Mouse (Mus musculus) MEL (cell line): ENCODE data around the gene Apopt1. TPM values are rescaled to one million over a fixed set of nuclear protein-coding genes. Genes with fewer than 3 reads are reported as not detected.

Experiments
- DNase-seq: peaks from one replicate; pipeline ENCODE4 v3.0.0; 2011; ENCODE audit warnings: low read depth, low spot score
- H3K27ac ChIP-seq: 2 replicates; pipeline ENCODE4 v1.5.1; 2012; ENCODE audit warnings: low read depth, mild to moderate bottlenecking, control low read depth, low read length, moderate library complexity; ENCODE audit not compliant: control insufficient read depth
- H3K27me3 ChIP-seq, 2 experiments: fragments of 150-350 bp in 1 of 2; sonication (generic) in 1 of 2; 2 replicates each; pipeline ENCODE4 v1.6.1; 2012; ENCODE audit warnings: low read length in 2 of 2, mild to moderate bottlenecking in 2 of 2, improper control_type of control experiment in 1 of 2, moderate library complexity in 1 of 2; ENCODE audit not compliant: insufficient read depth in 2 of 2, control insufficient read depth in 1 of 2
- H3K36me3 ChIP-seq, 2 experiments: 2 replicates each; pipeline ENCODE4 v1.6.1; 2012 to 2014; ENCODE audit warnings: low read length in 2 of 2, improper control_type of control experiment in 1 of 2, inconsistent platforms in 1 of 2, mild to moderate bottlenecking in 1 of 2; ENCODE audit not compliant: insufficient read depth in 2 of 2, control insufficient read depth in 1 of 2
- H3K4me1 ChIP-seq, 2 experiments: fragments of 150-350 bp in 1 of 2; sonication (generic) in 1 of 2; 2 replicates each; pipeline ENCODE4 v1.6.1; 2012; ENCODE audit warnings: low read length in 2 of 2, improper control_type of control experiment in 1 of 2, mild to moderate bottlenecking in 1 of 2; ENCODE audit not compliant: insufficient read depth in 2 of 2, control insufficient read depth in 1 of 2
- H3K4me3 ChIP-seq, 2 experiments: fragments of 150-350 bp in 1 of 2; sonication (generic) in 1 of 2; 2 replicates each; pipeline ENCODE4 v1.5.1; 2012; ENCODE audit warnings: low read depth in 2 of 2, low read length in 2 of 2, mild to moderate bottlenecking in 2 of 2, moderate library complexity in 2 of 2, control low read depth in 1 of 2, improper control_type of control experiment in 1 of 2; ENCODE audit not compliant: control insufficient read depth in 1 of 2, insufficient read depth in 1 of 2
- H3K79me2 ChIP-seq: 2 replicates; pipeline ENCODE4 v1.6.1; 2012; ENCODE audit warnings: mild to moderate bottlenecking, low read length, moderate library complexity; ENCODE audit not compliant: control insufficient read depth, poor library complexity, insufficient read depth
- H3K9ac ChIP-seq: 2 replicates; pipeline ENCODE4 v1.6.1; 2012; ENCODE audit warnings: low read depth, mild to moderate bottlenecking, control low read depth, low read length, moderate library complexity; ENCODE audit not compliant: control insufficient read depth, poor library complexity, severe bottlenecking
- H3K9me3 ChIP-seq: fragments of 150-350 bp; sonication (generic); replicated peaks from 2 replicates; pipeline ENCODE4 v1.6.1; 2012; ENCODE audit warnings: mild to moderate bottlenecking, low read length, improper control_type of control experiment, moderate library complexity; ENCODE audit not compliant: insufficient read depth
- BHLHE40 ChIP-seq: IDR thresholded peaks from 2 replicates; pipeline ENCODE4 v1.6.1; 2012; ENCODE audit warnings: low read depth, mild to moderate bottlenecking, inconsistent platforms, low read length, improper control_type of control experiment, borderline replicate concordance
- CHD2 ChIP-seq: IDR thresholded peaks from 2 replicates; pipeline ENCODE4 v1.6.1; 2011; ENCODE audit warnings: low read length, improper control_type of control experiment
- E2F4 ChIP-seq: IDR thresholded peaks from 2 replicates; pipeline ENCODE4 v1.6.1; 2011; ENCODE audit warnings: low read depth, low read length, improper control_type of control experiment, borderline replicate concordance
- ETS1 ChIP-seq: IDR thresholded peaks from 2 replicates; pipeline ENCODE4 v1.6.1; 2012; ENCODE audit warnings: low read depth, mild to moderate bottlenecking, inconsistent platforms, low read length, improper control_type of control experiment, moderate library complexity
- GABPA ChIP-seq: IDR thresholded peaks from 2 replicates; pipeline ENCODE4 v1.6.1; 2012; ENCODE audit warnings: low read depth, mild to moderate bottlenecking, inconsistent platforms, low read length, improper control_type of control experiment, moderate library complexity
- GATA1 ChIP-seq: IDR thresholded peaks from 2 replicates; pipeline ENCODE4 v1.6.1; 2011; ENCODE audit warnings: low read depth, low read length, improper control_type of control experiment
- HCFC1 ChIP-seq: IDR thresholded peaks from 2 replicates; pipeline ENCODE4 v1.6.1; 2012; ENCODE audit warnings: low read depth, mild to moderate bottlenecking, inconsistent platforms, low read length, improper control_type of control experiment, moderate library complexity
- MXI1 ChIP-seq: IDR thresholded peaks from 2 replicates; pipeline ENCODE4 v1.6.1; 2011; ENCODE audit warnings: mild to moderate bottlenecking, low read depth, low read length, improper control_type of control experiment
- NELFE ChIP-seq: IDR thresholded peaks from 2 replicates; pipeline ENCODE4 v1.6.1; 2011; ENCODE audit warnings: low read depth, low read length, improper control_type of control experiment
- POLR2A ChIP-seq, 2 experiments: IDR thresholded peaks; 2 replicates each; pipeline ENCODE4 v1.6.1; 2011 to 2012; ENCODE audit warnings: low read length in 2 of 2, mild to moderate bottlenecking in 2 of 2, control low read depth in 1 of 2, improper control_type of control experiment in 1 of 2, low read depth in 1 of 2, moderate library complexity in 1 of 2; ENCODE audit not compliant: control insufficient read depth in 1 of 2, insufficient read depth in 1 of 2, poor library complexity in 1 of 2
- POLR2AphosphoS2 ChIP-seq: IDR thresholded peaks from 2 replicates; pipeline ENCODE4 v1.6.1; 2011; ENCODE audit warnings: low read length, improper control_type of control experiment
- POLR2AphosphoS5 ChIP-seq: IDR thresholded peaks from 2 replicates; pipeline ENCODE4 v1.6.1; 2012; ENCODE audit warnings: low read depth, borderline replicate concordance, mild to moderate bottlenecking, inconsistent platforms, low read length, moderate library complexity, mixed read lengths
- SMC3 ChIP-seq: IDR thresholded peaks from 2 replicates; pipeline ENCODE4 v1.6.1; 2011; ENCODE audit warnings: low read depth, low read length, improper control_type of control experiment
- TCF12 ChIP-seq: IDR thresholded peaks from 2 replicates; pipeline ENCODE4 v1.6.1; 2014; ENCODE audit warnings: low read depth, mild to moderate bottlenecking, inconsistent platforms, low read length, improper control_type of control experiment, moderate library complexity
- USF2 ChIP-seq, 2 experiments: IDR thresholded peaks; 2 replicates each; pipeline ENCODE4 v1.6.1; 2011 to 2012; ENCODE audit warnings: improper control_type of control experiment in 2 of 2, low read length in 2 of 2, borderline replicate concordance in 1 of 2, inconsistent platforms in 1 of 2, low read depth in 1 of 2, mild to moderate bottlenecking in 1 of 2; ENCODE audit not compliant: insufficient read depth in 1 of 2
- ZKSCAN1 ChIP-seq: IDR thresholded peaks from 2 replicates; pipeline ENCODE4 v1.6.1; 2012; ENCODE audit warnings: low read depth, mild to moderate bottlenecking, inconsistent platforms, low read length, improper control_type of control experiment, moderate library complexity
- polyA plus RNA-seq, 2 experiments: library from polyadenylated mRNA; stranded (reverse) in 1 of 2; unstranded in 1 of 2; fragments of >175 nt in 1 of 2; fragments of >200 nt in 1 of 2; gene quantifications; 2 replicates each; pipeline versions ENCODE4 v1.2.1 to v1.2.4; 2012; ENCODE audit warnings: low replicate concordance in 2 of 2, low read depth in 1 of 2; ENCODE audit not compliant: insufficient read length in 2 of 2, insufficient read depth in 1 of 2, missing spikeins in 1 of 2
- total RNA-seq: library from RNA; depleted of rRNA; stranded (reverse); fragments of 300-350 nt; gene quantifications from 2 replicates; pipeline ENCODE4 v1.2.3, GENCODE M21; 2012

Gene Apopt1
- total and polyA plus RNA-seq, 3 experiments = 25.7 to 46.5 TPM; not detected in 1

GRCm38 (mm10) chr12:111757561-111758325 is 44.7 kb downstream of the Apopt1 start:
- Histone ChIP-seq H3K9ac (peak overlapping the region; percentile 86), H3K27me3 (no peaks in the 10 kb centered on the region), H3K9me3 (no peaks in the 10 kb centered on the region), H3K4me3 (peak overlapping the region; percentile 79 to 94), H3K36me3 (peaks cover 0 to 10% of the 10 kb centered on the region in 2 experiments; a peak in 2 of 4 replicates), H3K4me1 (peaks cover 9 to 18% of the 10 kb centered on the region in 2 experiments), H3K79me2 (peaks cover 26% of the 10 kb centered on the region), H3K27ac (no peak overlapping the region)
- TF ChIP-seq E2F4 = no peak
- 0 out of 2 replicates have a peak, but pooled peaks have one; percentile 10 for TF ChIP-seq MXI1
- no peak for TF ChIP-seq BHLHE40
- TF ChIP-seq SMC3 = no peak
- TF ChIP-seq POLR2AphosphoS5 = no peak
- TF ChIP-seq CHD2 = no peak
- no peak for TF ChIP-seq ZKSCAN1
- no peak for TF ChIP-seq GABPA
- TF ChIP-seq ETS1 = no peak
- DNase-seq = no peak

GRCm38 (mm10) chr12:111758381-111759175 is 45.5 kb downstream of the Apopt1 start, which contains the start of gene Klc1:
Gene Klc1 (plus strand): TSS chr12:111758849.
- peak; percentile 75 for DNase-seq
- peak within 1 kb of the TSS; percentile 21 for H3K27ac ChIP-seq
- peaks cover 31% of the 10 kb centered on the region for H3K79me2 ChIP-seq
- H3K4me3 ChIP-seq = peak within 1 kb of the TSS; percentile 79 to 94
- H3K4me1 ChIP-seq = peaks cover 9 to 18% of the 10 kb centered on the region in 2 experiments
- H3K9me3 ChIP-seq = no peaks in the 10 kb centered on the region
- H3K27me3 ChIP-seq = no peaks in the 10 kb centered on the region
- TF ChIP-seq USF2 (IDR thresholded peaks at IDR 0.05; ENCODE audit: borderline replicate concordance in 1 of 2, insufficient read depth in 1 of 2, low read depth in 1 of 2, low read length in 2 of 2) (no peak), GATA1 (no peak), MXI1 (0 out of 2 replicates have a peak, but pooled peaks have one; percentile 6), HCFC1 (peak; percentile 78), NELFE (peak; percentile 76), TCF12 (0 out of 2 replicates have a peak, but pooled peaks have one; percentile 18), POLR2AphosphoS2 (peak; percentile 57; the same call in 1 of the 2 replicates), POLR2A (IDR thresholded peaks at IDR 0.05; ENCODE audit: control insufficient read depth in 1 of 2, insufficient read depth in 1 of 2, low read depth in 1 of 2, low read length in 2 of 2, poor library complexity in 1 of 2) (peak; percentile 83 to 91)
- peaks cover 0 to 10% of the 10 kb centered on the region in 2 experiments; a peak in 2 of 4 replicates for H3K36me3 ChIP-seq
- peak within 1 kb of the TSS; percentile 86 for H3K9ac ChIP-seq
